Mouse (Mus musculus) urinary bladder, postnatal 14 days (tissue): ENCODE data around the gene Olfr748.
"Not testable (repeated sequence)": the region's sequence is repeated elsewhere in the genome, so short reads cannot be mapped to it uniquely, and the experiment has no call there.

Experiments
- DNase-seq: peaks from one replicate; pipeline ENCODE4 v3.0.0; 2021; ENCODE audit warnings: low spot score

Gene Olfr748

DNA sequence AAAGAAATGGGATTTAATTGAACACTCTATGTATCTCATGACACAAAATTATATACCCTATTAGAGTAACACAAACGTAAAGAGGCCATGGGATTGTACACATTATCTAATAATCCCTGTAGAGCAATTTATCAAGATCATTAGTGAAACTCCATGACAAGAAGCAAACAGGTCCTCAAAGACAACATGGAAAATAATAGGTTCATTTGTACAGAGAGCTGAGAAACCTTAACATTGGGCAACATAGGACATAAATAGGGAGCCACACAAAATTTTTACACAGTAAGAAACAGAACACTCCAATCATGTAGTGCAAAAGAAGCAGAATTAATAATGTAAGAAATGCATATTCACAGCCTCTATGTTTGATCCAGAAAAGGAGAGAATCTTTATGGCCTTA is at the start of gene Olfr748:
TSS of gene Olfr748 (plus strand) at position 301 of the 400 bp plus-strand sequence.
- DNase-seq = no peak

DNA sequence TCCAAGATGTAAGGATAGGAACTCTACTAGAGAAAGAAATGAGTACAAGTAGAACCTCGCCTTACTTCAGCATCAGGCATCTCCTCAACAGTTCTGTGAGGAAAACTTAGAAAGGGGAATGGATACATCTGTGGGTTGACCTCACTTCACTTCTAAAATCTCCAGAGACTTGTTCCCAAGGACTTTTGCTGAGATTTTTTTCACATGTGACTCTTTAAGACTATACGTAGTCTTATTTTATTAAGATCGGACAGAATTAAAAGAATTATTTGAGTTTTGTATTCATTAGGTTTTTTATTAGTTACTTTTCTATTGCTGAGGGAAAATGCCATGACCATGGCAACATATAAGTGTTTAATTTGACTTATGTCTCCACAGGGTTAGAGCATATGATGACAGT is 14.1 kb upstream of the Olfr748 start, which contains the start of gene Olfr747:
TSS of gene Olfr747 (minus strand) at position 101 of the 400 bp plus-strand sequence.
- DNase-seq = no peak

DNA sequence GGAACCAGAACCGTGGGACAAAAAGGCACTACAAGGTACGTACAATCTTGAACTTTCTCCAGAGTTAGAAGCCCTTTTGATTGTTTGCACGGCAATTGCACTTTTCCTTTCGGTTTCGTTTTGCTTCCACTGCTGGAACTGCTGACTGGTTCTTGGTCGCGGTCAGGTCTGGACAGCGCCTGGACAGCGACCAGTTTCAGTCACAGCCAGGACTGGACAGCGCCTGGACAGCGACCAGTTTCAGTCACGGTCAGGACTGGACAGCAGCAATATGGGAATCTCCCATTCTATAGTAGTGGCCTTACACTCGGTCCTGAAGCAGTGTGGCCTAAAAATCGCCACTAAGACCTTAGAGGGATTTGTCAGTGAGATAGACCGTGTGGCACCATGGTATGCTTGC is 12.7 kb downstream of the Olfr748 start:
- DNase-seq = not testable (repeated sequence)

DNA sequence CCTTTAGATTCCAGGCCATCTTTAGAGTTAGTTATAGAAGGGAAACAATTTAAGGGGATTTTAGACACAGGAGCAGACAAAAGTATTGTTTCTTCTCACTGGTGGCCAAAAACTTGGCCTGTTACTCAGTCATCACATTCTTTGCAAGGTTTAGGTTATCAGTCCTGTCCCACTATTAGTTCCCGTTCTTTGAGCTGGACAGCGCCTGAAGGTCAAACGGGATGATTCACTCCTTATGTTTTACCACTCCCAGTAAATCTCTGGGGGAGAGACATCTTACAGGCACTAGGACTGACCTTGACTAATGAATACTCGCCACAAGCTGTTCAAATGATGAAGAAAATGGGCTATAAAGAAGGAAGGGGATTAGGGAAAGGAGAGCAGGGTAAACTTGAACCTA is 15.2 kb downstream of the Olfr748 start:
- not testable (repeated sequence) for DNase-seq

DNA sequence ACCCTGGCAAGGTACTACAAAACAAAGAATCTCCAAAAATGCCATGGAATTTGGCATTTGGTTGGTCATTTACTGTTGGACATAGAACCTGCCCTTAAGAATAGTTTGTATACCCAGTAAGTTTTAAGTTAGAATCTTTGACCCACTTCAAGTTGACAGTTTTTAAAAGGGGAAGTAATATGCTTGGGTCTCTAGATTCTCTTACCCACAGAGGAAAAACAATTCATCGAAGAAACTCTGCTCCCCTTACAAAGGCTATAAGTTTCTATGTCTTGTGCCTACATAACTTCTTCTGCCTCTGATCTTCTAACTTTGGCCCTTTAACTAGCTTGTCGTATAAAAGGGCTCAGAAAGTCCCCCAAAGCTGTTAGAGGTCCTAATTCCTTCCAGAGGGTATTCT is 33.2 kb downstream of the Olfr748 start:
- DNase-seq = no peak

DNA sequence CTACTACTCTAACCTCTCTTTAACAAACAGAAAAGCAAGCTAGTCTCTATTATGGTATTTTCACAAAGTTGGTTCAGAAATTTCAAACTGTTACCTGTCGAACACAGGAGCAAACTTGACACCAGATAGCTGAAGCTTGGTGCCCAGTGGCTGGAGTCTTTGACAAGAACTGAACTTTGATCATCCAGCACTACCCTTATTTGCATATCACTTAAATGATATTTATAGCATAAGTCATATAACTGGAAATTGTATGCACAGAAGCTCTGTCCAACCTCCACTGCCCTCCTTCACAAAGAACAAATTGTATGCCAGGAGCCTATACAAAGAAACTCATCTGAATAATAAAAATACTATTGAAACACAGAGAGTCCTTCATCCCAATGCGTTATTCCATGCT is 34.4 kb downstream of the Olfr748 start:
- DNase-seq = no peak

DNA sequence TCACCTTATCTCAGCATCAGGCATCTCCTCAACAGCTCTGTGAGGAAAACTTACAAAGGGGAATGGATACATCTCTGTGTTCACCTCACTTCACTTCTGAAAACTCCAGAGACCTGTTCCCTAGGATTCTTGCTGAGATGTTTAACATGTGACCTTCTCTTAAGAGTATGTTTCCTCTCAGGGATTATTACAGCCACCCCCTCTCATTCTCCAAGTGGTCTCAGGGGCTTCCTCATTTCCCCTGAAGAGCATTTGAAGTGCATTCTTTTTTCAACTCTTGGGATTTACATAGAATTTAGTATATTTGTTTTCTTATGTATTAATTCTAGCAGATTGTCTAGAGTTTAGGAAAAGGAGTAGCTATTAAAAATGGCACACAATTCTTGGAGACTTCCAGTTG is 37.8 kb downstream of the Olfr748 start, which contains the start of gene Olfr749:
TSS of gene Olfr749 (minus strand) at position 101 of the 400 bp plus-strand sequence.
- no peak for DNase-seq

DNA sequence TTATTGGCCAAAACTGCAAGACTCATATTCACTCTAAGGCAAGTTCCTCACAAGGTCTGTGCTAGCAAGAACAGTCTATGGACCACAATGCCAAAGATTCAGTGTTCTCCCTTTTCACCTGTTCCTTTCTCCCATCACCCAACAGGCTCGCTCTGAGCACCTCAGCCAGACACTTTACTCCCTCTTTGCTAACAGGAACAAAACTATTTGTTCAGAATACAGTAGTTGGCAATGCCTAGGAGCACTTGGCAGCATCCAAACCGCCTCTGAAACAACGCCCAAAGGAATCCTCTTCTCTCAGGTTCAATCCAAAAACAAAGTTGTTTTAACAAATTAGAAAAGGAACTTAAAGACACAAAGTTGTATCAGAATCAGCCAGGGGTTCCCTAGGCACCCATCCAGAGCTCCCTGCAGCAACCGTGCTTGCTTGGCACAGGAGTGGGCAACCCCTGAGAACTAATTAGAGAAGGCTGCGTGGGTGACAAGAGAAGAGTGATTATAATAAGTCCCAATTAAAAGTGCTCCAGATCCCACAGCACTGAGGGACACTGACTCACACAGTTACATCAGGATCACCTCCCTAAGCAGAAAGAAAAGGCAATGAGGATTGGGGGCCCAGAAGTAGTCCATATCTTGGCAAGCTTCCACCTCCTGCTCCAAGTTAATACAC is 51.4 kb downstream of the Olfr748 start:
- DNase-seq = no peak
